Mouse (Mus musculus): ENCODE data around the gene Tnpo3.

The Tnpo3 gene

DNA sequence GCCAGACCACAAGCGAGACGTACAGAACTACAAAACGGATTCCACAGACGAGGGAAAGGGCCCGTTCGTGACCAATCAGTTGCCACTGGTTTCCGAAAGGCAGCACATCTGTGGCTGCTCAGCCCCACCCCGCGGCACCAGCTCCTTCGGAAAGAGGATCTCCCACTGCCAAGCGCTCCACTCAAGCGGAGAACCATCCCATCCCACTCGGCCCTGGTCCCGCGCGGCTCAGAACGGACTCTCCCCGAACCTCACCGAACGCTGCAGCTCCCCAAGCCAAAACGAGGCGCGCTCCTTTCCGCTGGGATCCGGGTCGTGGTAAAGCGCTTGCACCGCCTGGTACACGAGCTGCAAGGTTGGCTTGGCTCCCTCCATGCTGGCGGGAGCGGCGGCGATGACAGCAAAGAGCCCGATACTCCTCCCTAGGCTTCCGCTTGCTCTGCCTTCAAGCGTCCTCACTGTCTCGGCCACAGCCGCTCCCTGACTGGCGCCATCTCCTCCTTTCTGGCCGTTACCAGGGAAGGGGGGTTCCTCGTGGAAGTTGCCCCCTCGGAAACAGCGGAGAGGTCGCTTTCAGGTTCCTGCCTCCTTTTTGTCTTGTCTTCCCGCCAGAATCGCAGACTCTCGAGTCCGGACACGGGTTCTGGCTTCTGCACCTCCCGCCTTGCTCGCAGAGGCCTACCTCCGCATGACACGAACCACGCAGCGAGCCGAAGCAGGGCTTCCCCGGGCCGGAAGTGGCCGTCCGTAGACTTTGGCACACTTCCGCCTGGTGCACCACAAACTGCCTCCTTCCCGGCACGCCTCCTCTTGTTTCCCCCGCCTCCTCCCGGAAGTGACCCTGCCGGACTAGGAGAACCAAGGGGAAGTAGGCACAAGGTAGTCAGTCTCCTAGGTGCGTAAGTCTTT, at the start of gene Tnpo3:
TSS of gene Tnpo3 (minus strand) at position 777 of the 909 bp plus-strand sequence.
- peak; percentile 85 for DNase-seq (ENCODE audit: low spot score)

DNA sequence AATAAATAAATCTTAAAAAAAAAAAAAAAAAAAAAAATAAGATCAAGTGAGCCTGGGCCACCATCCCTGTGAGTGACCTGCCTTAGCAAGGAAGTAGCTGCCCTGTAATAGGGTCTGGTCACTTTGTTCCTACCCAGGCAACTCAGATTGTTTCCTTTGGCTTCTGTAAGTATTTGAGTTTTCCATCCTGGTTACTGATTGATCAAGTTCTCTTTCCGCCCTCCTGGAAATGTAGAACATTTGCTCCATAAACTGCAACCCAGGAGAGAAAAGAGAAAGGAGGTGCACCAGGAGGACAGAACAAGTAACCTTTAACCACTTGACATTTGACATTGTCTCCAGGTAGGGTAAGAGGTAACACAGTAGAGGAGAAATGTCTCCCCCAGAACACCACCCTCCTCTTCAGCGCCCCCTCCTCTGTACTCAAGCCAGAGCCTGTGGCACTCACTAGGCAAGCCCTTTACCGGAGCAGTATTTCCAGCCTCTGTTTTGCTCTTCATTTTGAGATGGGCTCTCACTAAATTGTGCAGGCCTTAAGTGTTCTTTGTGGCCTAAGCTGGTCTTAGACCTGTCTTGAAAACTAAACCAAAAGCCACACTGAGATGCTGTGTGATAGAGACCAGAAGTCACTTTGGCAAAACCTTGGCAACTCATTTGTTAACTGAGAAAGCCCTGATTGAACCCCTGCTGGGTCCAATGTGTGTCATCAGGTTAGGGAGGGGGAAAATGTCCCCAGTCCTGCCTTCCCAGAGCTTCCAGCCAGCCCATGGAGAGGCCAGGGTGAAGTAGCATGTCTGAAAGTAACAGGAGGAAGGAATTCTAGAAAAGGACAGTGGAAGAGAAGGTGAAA, 49.2 kb upstream of the Tnpo3 start:
- no peak for DNase-seq (ENCODE audit: low spot score)

GRCm38 (mm10) chr6:29653271-29653670, 43.6 kb upstream of the Tnpo3 start:
- no peak for DNase-seq (ENCODE audit: low spot score)

GRCm38 (mm10) chr6:29650170-29650549, 40.5 kb upstream of the Tnpo3 start:
- no peak for DNase-seq (ENCODE audit: low spot score)

DNA sequence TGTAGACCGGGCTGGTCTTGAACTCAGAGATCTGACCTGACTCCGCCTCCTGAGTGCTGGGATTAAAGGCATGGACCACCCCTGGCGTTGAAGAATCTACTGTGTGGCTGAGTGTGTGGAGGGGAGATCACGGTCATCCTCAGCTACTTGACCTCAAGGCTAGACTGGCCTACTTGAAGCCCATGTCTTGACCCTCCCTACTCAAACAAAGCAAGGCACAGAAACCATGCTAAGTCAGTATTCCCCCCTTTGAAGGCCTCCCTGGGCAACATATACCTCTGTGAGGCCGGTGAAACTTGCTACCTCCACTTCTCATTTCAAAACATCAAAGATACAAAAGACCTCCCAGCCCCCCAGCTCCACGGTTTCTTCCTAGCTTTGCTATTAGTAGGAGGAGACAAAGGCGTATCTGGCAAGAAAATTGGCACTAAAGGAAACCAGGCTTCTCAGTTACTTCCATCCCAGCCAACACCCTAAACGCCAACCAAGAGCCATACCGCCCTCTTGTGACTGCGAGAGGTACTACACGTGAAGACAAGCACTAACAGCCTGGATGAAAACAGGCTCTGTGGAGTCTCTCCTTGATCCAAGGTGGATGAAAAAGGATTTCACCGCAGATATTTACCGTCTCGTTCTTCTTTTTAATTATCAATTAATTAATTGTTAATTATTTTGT, 39.9 kb upstream of the Tnpo3 start:
- DNase-seq (ENCODE audit: low spot score): peak; percentile 74

- DNase-seq (ENCODE audit: low spot score): no peak
Measured at GRCm38 (mm10) chr6:29641816-29642215, 32.1 kb upstream of the Tnpo3 start.

- DNase-seq (ENCODE audit: low spot score): no peak
Measured at GRCm38 (mm10) chr6:29639580-29640419, 30.1 kb upstream of the Tnpo3 start.

DNA sequence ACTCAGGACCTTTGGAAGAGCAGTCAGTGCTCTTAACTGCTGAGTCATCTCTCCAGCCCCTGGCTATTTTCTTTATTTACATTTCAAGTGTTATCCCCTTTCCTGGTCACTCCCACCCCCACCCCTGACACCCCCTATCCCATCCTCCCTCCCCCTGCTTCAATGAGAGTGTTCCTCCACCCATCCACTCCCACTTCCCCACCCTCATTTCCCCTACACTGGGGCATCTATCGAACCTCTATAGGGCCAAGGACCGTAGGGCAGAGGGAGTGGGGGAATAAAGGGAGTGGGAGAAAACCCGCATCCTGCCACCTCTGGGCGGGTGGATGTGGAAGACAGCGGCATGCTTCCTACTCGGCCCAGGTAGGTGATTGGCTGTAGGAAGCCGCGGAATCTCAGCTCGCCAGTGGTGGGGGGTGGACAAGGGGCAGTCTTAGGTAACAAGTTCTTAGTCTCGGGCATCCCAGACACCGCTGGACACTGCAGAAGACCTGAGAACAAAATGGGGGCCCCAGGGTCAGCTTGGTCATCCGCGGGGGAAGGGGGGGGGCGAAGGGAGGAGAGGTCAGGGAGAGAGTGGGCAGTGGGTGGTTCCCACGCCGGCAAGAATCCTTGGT, 29.3 kb upstream of the Tnpo3 start:
- DNase-seq (ENCODE audit: low spot score): no peak

DNA sequence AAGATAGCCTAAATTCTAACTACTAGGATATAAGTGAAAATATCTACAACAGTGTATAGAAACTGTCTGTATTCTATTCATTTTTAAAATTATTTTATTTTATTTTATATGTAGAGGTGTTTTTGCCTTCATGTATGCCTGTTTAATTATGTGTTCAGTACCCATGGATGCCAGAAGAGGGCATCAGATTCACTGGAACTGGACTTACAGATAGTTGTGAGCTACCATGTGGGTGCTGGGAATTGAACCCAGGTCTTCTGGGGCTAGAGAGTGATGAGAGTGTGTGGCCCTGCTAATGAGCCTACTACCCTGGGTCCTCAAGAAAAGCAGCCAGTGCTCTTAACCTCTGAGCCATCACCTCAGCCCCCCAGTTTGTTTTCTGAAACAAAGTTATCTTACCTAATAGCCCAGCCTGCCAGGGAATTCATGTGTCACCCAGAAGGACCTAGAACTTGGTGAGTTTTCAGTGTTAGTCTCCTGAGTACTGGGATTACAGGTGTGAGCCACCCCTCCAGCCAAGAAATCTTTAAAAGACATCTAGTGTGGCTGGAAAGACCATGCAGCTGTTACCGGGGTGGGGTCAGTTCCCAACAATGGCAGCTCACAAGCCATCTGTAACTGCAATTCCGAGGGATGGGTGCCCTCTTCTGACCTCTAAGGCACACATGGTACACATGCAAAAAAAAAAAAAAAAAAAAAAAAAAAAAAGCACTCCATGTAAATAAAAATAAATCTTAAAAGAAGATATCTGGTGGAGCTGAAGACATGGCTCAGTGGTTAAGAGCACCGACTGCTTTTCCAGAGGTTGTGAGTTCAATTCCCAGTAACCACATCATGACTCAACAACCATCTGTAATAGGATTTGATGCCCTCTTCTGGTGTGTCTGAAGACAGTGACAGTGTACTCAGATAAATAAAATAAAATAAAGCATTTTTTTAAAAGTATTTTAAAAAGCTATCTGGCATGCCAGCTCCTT, 28.0 kb upstream of the Tnpo3 start:
- no peak for DNase-seq (ENCODE audit: low spot score)

DNA sequence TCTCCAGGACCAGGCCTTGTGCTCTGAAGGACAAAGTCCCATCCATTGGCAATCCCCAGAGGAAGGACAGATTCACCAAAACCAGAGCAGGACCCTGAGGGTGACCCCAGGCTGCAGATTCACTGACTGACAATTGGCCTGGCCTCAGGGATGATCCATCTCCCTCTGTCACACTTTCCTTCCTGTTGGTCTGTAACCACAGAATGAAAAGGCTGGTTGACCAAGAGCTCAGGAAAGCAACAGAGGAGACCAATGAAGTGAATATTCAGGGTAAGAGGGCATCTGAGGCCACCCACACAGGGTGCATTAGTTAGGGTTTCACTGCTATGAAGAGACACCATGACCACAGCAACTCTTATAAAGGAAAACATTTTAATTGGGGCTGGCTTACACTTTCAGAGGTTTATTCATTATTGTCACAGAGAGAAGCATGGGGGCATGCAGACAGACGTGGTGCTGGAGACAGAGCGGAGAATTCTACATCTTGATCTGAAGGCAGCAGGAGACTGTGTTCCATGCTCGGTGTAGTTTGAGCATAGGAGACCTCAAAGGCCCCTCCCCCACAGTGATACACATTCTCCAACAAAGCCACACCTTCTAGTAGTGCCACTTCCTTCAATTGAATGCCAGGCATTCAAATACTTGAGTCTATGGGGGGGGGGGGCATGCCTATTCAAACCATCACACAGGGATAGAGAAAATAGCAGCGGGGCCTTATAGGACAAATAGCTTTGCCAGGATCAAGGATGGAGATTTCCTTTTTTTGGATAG, 26.8 kb upstream of the Tnpo3 start:
- DNase-seq (ENCODE audit: low spot score): no peak

DNA sequence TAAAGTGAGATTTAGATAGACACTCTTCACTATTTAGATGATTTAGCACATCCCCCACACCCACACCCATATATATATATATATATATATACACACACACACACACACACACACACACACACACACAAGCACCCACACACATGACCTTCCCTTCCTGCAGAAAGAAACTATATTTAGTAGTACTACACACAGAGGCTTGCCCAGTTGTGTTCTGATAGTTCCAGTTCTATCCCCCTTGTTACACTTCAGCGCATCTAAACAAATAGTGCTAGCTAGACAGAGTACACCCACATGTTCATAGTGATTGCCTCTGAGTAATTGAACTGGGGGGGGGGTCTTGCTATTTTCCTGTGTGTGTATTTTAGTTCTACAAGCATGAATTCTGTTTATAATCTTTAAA, 24.9 kb upstream of the Tnpo3 start:
- no peak for DNase-seq (ENCODE audit: low spot score)

DNA sequence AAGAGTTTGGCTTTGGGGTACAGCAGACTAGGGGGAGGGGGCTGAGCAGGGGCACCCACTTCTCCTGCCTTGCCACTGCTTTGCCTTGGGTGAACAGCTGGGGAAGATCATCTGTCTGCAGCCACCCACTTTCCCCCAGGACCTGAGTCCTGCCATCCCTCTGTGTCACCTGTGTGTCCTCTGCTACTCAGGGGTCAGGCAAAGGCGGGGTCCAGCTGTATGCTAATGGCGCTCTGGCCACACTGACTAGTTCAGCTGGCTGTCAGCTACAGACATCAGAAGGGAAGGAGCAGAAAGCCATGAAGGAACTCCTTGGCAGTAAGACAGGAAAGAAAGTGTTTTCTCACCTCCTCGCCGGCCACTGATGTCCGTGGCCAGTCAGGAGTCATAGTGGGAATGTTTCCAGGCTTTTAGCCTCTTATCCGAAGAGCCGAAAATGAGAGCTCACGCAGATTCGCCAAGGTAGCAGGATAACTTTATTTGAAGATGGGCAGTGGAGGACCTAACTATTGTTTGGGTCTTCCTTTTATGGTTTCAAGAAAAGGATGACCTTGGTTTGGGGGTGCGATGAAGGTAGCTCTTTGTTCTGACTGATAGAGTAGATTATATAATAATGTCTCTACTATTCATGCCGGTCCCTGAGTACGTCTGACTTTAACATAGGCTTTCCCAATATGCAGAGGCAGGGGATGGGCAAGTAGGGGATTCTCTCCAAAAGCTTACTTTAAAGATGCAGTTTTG, 23.0 kb upstream of the Tnpo3 start:
- no peak for DNase-seq (ENCODE audit: low spot score)

- DNase-seq (ENCODE audit: low spot score): no peak
Measured at GRCm38 (mm10) chr6:29631751-29632551, 22.3 kb upstream of the Tnpo3 start.

DNA sequence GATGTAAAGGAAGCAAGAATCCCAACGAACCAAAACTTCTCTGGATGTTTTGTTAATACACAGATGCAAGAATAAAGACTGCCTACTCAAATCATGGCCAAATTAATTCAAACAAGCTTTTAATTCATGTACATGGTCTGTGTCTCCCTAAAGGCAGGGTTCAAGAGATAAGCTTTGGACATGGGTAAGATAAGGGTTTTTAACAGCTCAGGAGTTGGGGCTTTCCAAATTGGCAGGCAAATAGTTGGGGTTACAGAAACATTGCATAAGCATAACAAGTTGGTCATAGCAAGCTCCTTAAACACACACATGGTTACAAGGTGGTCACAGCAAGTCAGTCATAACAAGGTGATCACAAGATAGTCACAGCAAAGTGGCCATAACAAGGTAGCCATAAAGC, 20.5 kb upstream of the Tnpo3 start:
- no peak for DNase-seq (ENCODE audit: low spot score)

- DNase-seq (ENCODE audit: low spot score): no peak
Measured at GRCm38 (mm10) chr6:29627756-29628155, 18.1 kb upstream of the Tnpo3 start.

- DNase-seq (ENCODE audit: low spot score): no peak
Measured at GRCm38 (mm10) chr6:29623857-29624256, 14.2 kb upstream of the Tnpo3 start.

- DNase-seq (ENCODE audit: low spot score): no peak
Measured at GRCm38 (mm10) chr6:29622273-29622672, 12.6 kb upstream of the Tnpo3 start.
